Mouse (Mus musculus) heart, postnatal 0 days (tissue): ENCODE measurements at regions not wholly inside any gene's neighbourhood (a gene's known extent, or its start where the extent isn't known, plus 50 kb on each side); places are given as distances from the start of the nearest gene placed in this dataset.

Experiments used
- CTCF ChIP-seq: IDR thresholded peaks from 2 replicates; pipeline ENCODE4 v1.5.1; 2016; ENCODE audit warnings: antibody characterized with exemption, control low read depth, low read depth
- EP300 ChIP-seq: IDR thresholded peaks from 2 replicates; pipeline ENCODE4 v1.6.1; 2016; ENCODE audit warnings: antibody characterized with exemption, low read depth

DNA sequence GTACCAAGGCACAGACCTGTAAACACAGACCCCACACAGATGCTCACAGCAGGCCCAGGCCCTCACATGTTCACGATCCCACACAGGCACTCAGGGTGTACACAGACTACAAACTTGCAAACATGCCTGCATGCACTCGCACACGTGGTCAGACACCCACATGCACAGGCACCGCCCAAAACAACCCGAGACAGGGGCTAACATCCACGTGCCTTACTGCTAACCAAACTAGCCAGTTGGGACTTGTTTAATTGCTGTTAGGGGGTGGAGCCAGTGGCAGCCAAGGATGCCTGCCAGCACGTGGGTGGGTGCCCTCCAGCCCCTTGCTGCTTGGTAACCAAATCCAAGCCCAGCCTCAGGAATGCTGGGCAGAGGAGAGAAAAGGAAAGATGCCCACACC lies 116.6 kb upstream of the Ccnd1 start:
- TF ChIP-seq CTCF (no peak), EP300 (no peak)
